Mouse (Mus musculus): ENCODE data around the gene Dnase2a. TPM values are rescaled to one million over a fixed set of nuclear protein-coding genes. Genes with fewer than 3 reads are reported as not detected.

Gene Dnase2a
- polyA plus RNA-seq, 1 experiment, result 9.0 TPM

DNA sequence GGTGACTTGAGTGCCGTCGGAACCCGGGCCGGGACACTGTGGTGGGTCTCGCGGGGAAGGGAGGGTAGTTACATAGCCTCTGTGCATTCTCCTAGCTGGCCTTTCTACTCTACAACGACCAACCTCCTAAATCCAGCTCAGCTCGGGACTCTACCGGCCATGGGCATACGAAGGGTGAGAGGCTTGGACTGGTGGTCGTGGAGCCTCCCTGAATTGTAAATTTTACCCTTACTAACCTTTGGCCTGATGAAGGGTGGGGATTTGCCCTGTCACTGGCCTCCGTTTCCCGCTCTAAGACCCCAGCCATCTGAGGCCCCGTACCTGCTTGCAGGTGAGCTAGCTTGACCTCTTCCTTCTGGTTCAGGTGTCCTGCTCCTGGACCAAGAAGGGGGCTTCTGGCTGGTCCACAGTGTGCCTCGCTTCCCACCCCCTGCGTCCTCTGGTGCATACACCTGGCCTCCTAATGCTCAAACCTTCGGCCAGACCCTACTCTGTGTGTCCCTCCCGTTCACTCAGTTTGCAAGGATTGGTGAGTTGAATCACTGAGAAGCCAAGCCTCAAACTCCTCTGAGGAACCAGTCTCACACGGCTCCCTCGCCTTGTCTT, 905 bp downstream of the Dnase2a start:
- Histone ChIP-seq H3ac (ENCODE audit: control insufficient read depth, insufficient read length, low read depth) (no peak overlapping the region), H3K36me3 (ENCODE audit: control insufficient read depth, insufficient read depth) (no peaks in the 10 kb centered on the region), H3K27me3 (ENCODE audit: control insufficient read depth, insufficient read depth, insufficient read length) (no peaks in the 10 kb centered on the region), H3K79me2 (ENCODE audit: control insufficient read depth, insufficient read depth) (no peaks in the 10 kb centered on the region), H3K4me3 (ENCODE audit: insufficient read depth, poor library complexity, severe bottlenecking) (peak overlapping the region; percentile 31), H3K79me3 (ENCODE audit: low read depth) (no peaks in the 10 kb centered on the region)
- no peak for TF ChIP-seq CEBPB (IDR thresholded peaks at IDR 0.05; ENCODE audit: low read depth)
- no peak for TF ChIP-seq USF1 (IDR thresholded peaks at IDR 0.05; ENCODE audit: low read depth)
- TF ChIP-seq MAX (IDR thresholded peaks at IDR 0.05), result no peak
- no peak for TF ChIP-seq MYOG (IDR thresholded peaks at IDR 0.05; ENCODE audit: control insufficient read depth, extremely low read depth, insufficient read length)
- TF ChIP-seq MYOD1 (IDR thresholded peaks at IDR 0.05; ENCODE audit: control insufficient read depth, insufficient read length, low read depth), result no peak

DNA sequence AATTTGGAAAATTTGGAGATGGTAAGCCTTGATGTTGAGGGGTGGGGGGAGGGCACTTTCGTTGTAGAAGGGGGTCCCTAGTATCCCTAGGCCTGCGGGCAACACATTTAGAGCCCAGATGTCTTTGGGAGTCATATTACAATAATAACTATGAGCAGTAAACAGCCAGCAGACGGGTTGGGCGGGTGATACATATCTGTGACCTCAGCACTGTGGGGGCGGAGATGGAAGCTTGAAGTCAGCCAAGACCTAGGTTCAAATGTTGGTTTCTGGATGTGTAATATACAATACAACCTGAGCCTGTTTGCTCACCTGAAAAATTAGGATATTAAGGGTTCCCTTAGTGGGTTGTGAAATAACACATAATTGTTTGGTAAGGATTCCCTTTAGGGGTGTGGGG, 1.6 kb downstream of the Dnase2a start:
- H3K27me3 ChIP-seq (ENCODE audit: control insufficient read depth, insufficient read depth, insufficient read length), result no peaks in the 10 kb centered on the region
- no peaks in the 10 kb centered on the region for H3K79me2 ChIP-seq (ENCODE audit: control insufficient read depth, insufficient read depth)
- no peaks in the 10 kb centered on the region for H3K36me3 ChIP-seq (ENCODE audit: control insufficient read depth, insufficient read depth)
- H3K79me3 ChIP-seq (ENCODE audit: low read depth), result no peaks in the 10 kb centered on the region
- H3K4me3 ChIP-seq (ENCODE audit: insufficient read depth, poor library complexity, severe bottlenecking), result no peak overlapping the region
- TF ChIP-seq FOSL1 (IDR thresholded peaks at IDR 0.05; ENCODE audit: insufficient read depth, low read length, poor library complexity, severe bottlenecking), result no peak
- no peak for TF ChIP-seq MYOD1 (IDR thresholded peaks at IDR 0.05; ENCODE audit: control insufficient read depth, insufficient read length, low read depth)
- no peak for TF ChIP-seq USF1 (IDR thresholded peaks at IDR 0.05; ENCODE audit: low read depth)
- no peak for TF ChIP-seq MAX (IDR thresholded peaks at IDR 0.05)
- H3ac ChIP-seq (ENCODE audit: control insufficient read depth, insufficient read length, low read depth), result no peak overlapping the region

DNA sequence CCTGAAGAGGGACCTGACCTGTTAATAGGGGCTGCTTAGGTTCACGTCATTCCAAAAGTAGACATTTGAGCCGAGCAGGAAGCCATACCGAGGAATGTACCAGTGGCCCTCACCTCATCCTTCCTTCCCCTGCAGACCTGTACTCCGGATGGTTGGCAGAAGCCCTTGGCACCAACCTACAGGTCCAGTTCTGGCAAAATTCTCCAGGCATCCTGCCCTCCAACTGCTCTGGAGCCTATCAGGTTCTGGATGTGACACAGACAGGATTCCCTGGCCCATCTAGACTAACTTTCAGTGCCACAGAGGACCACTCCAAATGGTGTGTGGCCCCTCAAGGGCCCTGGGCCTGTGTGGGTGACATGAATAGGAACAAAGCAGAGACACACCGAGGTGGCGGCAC, 2.2 kb downstream of the Dnase2a start:
- Histone ChIP-seq H3K4me3 (ENCODE audit: insufficient read depth, poor library complexity, severe bottlenecking) (no peak overlapping the region), H3K27me3 (ENCODE audit: control insufficient read depth, insufficient read depth, insufficient read length) (no peaks in the 10 kb centered on the region)

DNA sequence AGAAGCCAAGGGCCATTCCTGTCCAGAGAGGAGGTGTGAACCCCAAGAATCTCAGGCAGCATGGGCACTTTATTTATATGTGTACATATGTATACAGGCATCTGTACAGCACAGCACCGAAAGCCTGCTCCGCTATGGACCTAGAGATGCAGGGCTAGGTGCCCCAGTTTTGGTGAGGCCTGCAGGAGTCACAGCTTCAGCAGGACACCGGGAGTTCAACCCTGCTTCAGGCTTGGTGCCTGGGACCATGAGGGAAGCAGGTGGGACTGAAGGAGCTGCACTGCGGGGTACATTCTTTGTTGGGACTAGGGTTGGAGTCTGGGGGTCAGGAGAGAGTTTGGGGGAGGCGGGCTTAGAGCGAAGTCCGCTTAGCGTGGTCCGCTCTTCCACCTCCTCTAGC, 3.5 kb downstream of the Dnase2a start:
- Histone ChIP-seq H3K36me3 (ENCODE audit: control insufficient read depth, insufficient read depth) (no peaks in the 10 kb centered on the region), H3K4me3 (ENCODE audit: insufficient read depth, poor library complexity, severe bottlenecking) (no peak overlapping the region), H3K27me3 (ENCODE audit: control insufficient read depth, insufficient read depth, insufficient read length) (no peaks in the 10 kb centered on the region), H3ac (ENCODE audit: control insufficient read depth, insufficient read length, low read depth) (no peak overlapping the region), H3K79me3 (ENCODE audit: low read depth) (no peaks in the 10 kb centered on the region), H3K79me2 (ENCODE audit: control insufficient read depth, insufficient read depth) (no peaks in the 10 kb centered on the region)
- no peak for TF ChIP-seq USF1 (IDR thresholded peaks at IDR 0.05; ENCODE audit: low read depth)
- TF ChIP-seq CEBPB (IDR thresholded peaks at IDR 0.05; ENCODE audit: low read depth), result no peak
- TF ChIP-seq CTCF (IDR thresholded peaks at IDR 0.05; ENCODE audit: control insufficient read depth, insufficient read depth, insufficient read length), result no peak
- TF ChIP-seq MYOG (IDR thresholded peaks at IDR 0.05; ENCODE audit: control insufficient read depth, extremely low read depth, insufficient read length), result no peak
- TF ChIP-seq MYOD1 (IDR thresholded peaks at IDR 0.05; ENCODE audit: control insufficient read depth, insufficient read length, low read depth), result no peak
- TF ChIP-seq FOSL1 (IDR thresholded peaks at IDR 0.05; ENCODE audit: insufficient read depth, low read length, poor library complexity, severe bottlenecking), result no peak
- TF ChIP-seq MAX (IDR thresholded peaks at IDR 0.05), result no peak

More for the DNA sequence above, 2.2 kb downstream of the Dnase2a start:
- H3ac ChIP-seq (ENCODE audit: control insufficient read depth, insufficient read length, low read depth), result no peak overlapping the region
- H3K79me2 ChIP-seq (ENCODE audit: control insufficient read depth, insufficient read depth), result no peaks in the 10 kb centered on the region
- TF ChIP-seq MAX (IDR thresholded peaks at IDR 0.05), result no peak
- TF ChIP-seq USF1 (IDR thresholded peaks at IDR 0.05; ENCODE audit: low read depth), result no peak
- no peak for TF ChIP-seq MYOG (IDR thresholded peaks at IDR 0.05; ENCODE audit: control insufficient read depth, extremely low read depth, insufficient read length)
- H3K36me3 ChIP-seq (ENCODE audit: control insufficient read depth, insufficient read depth), result no peaks in the 10 kb centered on the region
- no peaks in the 10 kb centered on the region for H3K79me3 ChIP-seq (ENCODE audit: low read depth)

DNA sequence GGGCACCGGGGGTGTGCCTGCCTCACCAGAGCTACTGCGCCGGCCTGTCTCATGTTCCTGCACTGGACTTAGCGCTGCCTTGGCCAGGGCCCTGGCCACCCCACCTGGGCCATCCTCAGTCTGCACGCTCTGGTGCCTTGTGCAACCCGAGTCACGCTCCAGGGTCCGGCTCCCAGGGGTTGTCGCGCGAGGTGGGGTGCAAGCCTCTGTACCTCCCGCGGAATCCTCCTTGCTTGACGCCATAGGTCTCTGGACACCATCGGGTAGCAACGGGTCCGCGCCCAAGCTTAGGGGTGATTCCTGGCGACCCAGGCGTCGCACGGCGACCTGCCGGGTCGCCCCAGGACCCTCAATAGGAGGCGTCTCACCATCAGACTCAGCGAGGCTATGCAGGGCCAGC, 4.0 kb downstream of the Dnase2a start:
- Histone ChIP-seq H3K79me3 (ENCODE audit: low read depth) (no peaks in the 10 kb centered on the region), H3ac (ENCODE audit: control insufficient read depth, insufficient read length, low read depth) (no peak overlapping the region), H3K4me3 (ENCODE audit: insufficient read depth, poor library complexity, severe bottlenecking) (no peak overlapping the region), H3K27me3 (ENCODE audit: control insufficient read depth, insufficient read depth, insufficient read length) (peaks cover under 1% of the 10 kb centered on the region), H3K79me2 (ENCODE audit: control insufficient read depth, insufficient read depth) (no peaks in the 10 kb centered on the region), H3K36me3 (ENCODE audit: control insufficient read depth, insufficient read depth) (no peaks in the 10 kb centered on the region)
- no peak for TF ChIP-seq MYOD1 (IDR thresholded peaks at IDR 0.05; ENCODE audit: control insufficient read depth, insufficient read length, low read depth)
- TF ChIP-seq MAX (IDR thresholded peaks at IDR 0.05), result no peak
- TF ChIP-seq MYOG (IDR thresholded peaks at IDR 0.05; ENCODE audit: control insufficient read depth, extremely low read depth, insufficient read length), result no peak
- TF ChIP-seq USF1 (IDR thresholded peaks at IDR 0.05; ENCODE audit: low read depth), result no peak
- TF ChIP-seq CTCF (IDR thresholded peaks at IDR 0.05; ENCODE audit: control insufficient read depth, insufficient read depth, insufficient read length), result no peak
- no peak for TF ChIP-seq FOSL1 (IDR thresholded peaks at IDR 0.05; ENCODE audit: insufficient read depth, low read length, poor library complexity, severe bottlenecking)
- TF ChIP-seq CEBPB (IDR thresholded peaks at IDR 0.05; ENCODE audit: low read depth), result no peak

DNA sequence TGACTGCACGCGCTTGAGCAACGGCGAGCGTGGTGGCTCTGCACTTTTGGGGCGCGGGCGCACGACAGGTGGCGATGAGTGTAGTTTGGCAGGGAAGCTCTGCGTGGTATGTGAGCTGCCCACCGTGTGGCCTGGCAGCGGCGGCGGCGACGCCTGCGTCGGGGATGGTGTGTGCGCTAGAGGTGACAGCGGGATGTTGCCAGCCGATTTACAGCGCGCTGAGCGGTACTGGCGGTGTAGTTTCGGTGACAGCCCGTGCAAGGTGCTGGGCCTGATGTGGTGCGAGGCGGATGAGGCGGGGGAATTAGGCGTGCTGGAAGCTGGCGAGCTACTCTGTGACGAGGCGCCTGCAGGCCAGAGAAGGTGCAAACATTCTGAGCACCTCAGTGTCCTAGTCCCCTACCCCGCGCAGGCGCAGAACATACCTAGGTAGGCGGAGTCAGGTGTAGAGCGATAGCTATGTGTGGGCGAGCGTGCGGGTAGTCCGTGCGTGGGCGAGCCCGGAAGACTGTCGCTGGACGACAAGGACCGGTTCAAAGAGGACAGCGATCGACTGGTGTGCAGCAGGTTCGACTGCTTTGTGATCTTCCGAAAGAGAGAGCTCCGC, 4.6 kb downstream of the Dnase2a start:
- Histone ChIP-seq H3K36me3 (ENCODE audit: control insufficient read depth, insufficient read depth) (no peaks in the 10 kb centered on the region), H3K79me3 (ENCODE audit: low read depth) (no peaks in the 10 kb centered on the region), H3K4me3 (ENCODE audit: insufficient read depth, poor library complexity, severe bottlenecking) (no peak overlapping the region), H3ac (ENCODE audit: control insufficient read depth, insufficient read length, low read depth) (no peak overlapping the region), H3K27me3 (ENCODE audit: control insufficient read depth, insufficient read depth, insufficient read length) (peaks cover 6% of the 10 kb centered on the region), H3K79me2 (ENCODE audit: control insufficient read depth, insufficient read depth) (no peaks in the 10 kb centered on the region)
- TF ChIP-seq CEBPB (IDR thresholded peaks at IDR 0.05; ENCODE audit: low read depth) (no peak), MYOD1 (IDR thresholded peaks at IDR 0.05; ENCODE audit: control insufficient read depth, insufficient read length, low read depth) (no peak), FOSL1 (IDR thresholded peaks at IDR 0.05; ENCODE audit: insufficient read depth, low read length, poor library complexity, severe bottlenecking) (no peak), CTCF (IDR thresholded peaks at IDR 0.05; ENCODE audit: control insufficient read depth, insufficient read depth, insufficient read length) (no peak), USF1 (IDR thresholded peaks at IDR 0.05; ENCODE audit: low read depth) (no peak), MYOG (IDR thresholded peaks at IDR 0.05; ENCODE audit: control insufficient read depth, extremely low read depth, insufficient read length) (no peak), MAX (IDR thresholded peaks at IDR 0.05) (no peak)
